Mouse (Mus musculus) MEL (cell line): ENCODE results near the gene Gm6465. TPM values are rescaled to one million over a fixed set of nuclear protein-coding genes. Genes with fewer than 3 reads are reported as not detected.
"Not testable (repeated sequence)": the region's sequence is repeated elsewhere in the genome, so short reads cannot be mapped to it uniquely, and the experiment has no call there.

Experiments
- DNase-seq: peaks from one replicate; pipeline ENCODE4 v3.0.0; 2011; ENCODE audit warnings: low read depth, low spot score
- H3K27ac ChIP-seq: 2 replicates; pipeline ENCODE4 v1.5.1; 2012; ENCODE audit warnings: low read depth, mild to moderate bottlenecking, control low read depth, low read length, moderate library complexity; ENCODE audit not compliant: control insufficient read depth
- H3K27me3 ChIP-seq, 2 experiments: fragments of 150-350 bp in 1 of 2; sonication (generic) in 1 of 2; 2 replicates each; pipeline ENCODE4 v1.6.1; 2012; ENCODE audit warnings: low read length in 2 of 2, mild to moderate bottlenecking in 2 of 2, improper control_type of control experiment in 1 of 2, moderate library complexity in 1 of 2; ENCODE audit not compliant: insufficient read depth in 2 of 2, control insufficient read depth in 1 of 2
- H3K36me3 ChIP-seq, 2 experiments: 2 replicates each; pipeline ENCODE4 v1.6.1; 2012 to 2014; ENCODE audit warnings: low read length in 2 of 2, improper control_type of control experiment in 1 of 2, inconsistent platforms in 1 of 2, mild to moderate bottlenecking in 1 of 2; ENCODE audit not compliant: insufficient read depth in 2 of 2, control insufficient read depth in 1 of 2
- H3K4me1 ChIP-seq, 2 experiments: fragments of 150-350 bp in 1 of 2; sonication (generic) in 1 of 2; 2 replicates each; pipeline ENCODE4 v1.6.1; 2012; ENCODE audit warnings: low read length in 2 of 2, improper control_type of control experiment in 1 of 2, mild to moderate bottlenecking in 1 of 2; ENCODE audit not compliant: insufficient read depth in 2 of 2, control insufficient read depth in 1 of 2
- H3K4me3 ChIP-seq, 2 experiments: fragments of 150-350 bp in 1 of 2; sonication (generic) in 1 of 2; 2 replicates each; pipeline ENCODE4 v1.5.1; 2012; ENCODE audit warnings: low read depth in 2 of 2, low read length in 2 of 2, mild to moderate bottlenecking in 2 of 2, moderate library complexity in 2 of 2, control low read depth in 1 of 2, improper control_type of control experiment in 1 of 2; ENCODE audit not compliant: control insufficient read depth in 1 of 2, insufficient read depth in 1 of 2
- H3K79me2 ChIP-seq: 2 replicates; pipeline ENCODE4 v1.6.1; 2012; ENCODE audit warnings: mild to moderate bottlenecking, low read length, moderate library complexity; ENCODE audit not compliant: control insufficient read depth, poor library complexity, insufficient read depth
- H3K9ac ChIP-seq: 2 replicates; pipeline ENCODE4 v1.6.1; 2012; ENCODE audit warnings: low read depth, mild to moderate bottlenecking, control low read depth, low read length, moderate library complexity; ENCODE audit not compliant: control insufficient read depth, poor library complexity, severe bottlenecking
- H3K9me3 ChIP-seq: fragments of 150-350 bp; sonication (generic); replicated peaks from 2 replicates; pipeline ENCODE4 v1.6.1; 2012; ENCODE audit warnings: mild to moderate bottlenecking, low read length, improper control_type of control experiment, moderate library complexity; ENCODE audit not compliant: insufficient read depth
- polyA plus RNA-seq, 2 experiments: library from polyadenylated mRNA; stranded (reverse) in 1 of 2; unstranded in 1 of 2; fragments of >175 nt in 1 of 2; fragments of >200 nt in 1 of 2; gene quantifications; 2 replicates each; pipeline versions ENCODE4 v1.2.1 to v1.2.4; 2012; ENCODE audit warnings: low replicate concordance in 2 of 2, low read depth in 1 of 2; ENCODE audit not compliant: insufficient read length in 2 of 2, insufficient read depth in 1 of 2, missing spikeins in 1 of 2
- total RNA-seq: library from RNA; depleted of rRNA; stranded (reverse); fragments of 300-350 nt; gene quantifications from 2 replicates; pipeline ENCODE4 v1.2.3, GENCODE M21; 2012; rRNA removed

Gm6465 gene
- total RNA-seq = not detected in 2 replicates
- not detected for polyA plus RNA-seq

GRCm38 (mm10) chr5:11845239-11845638, at the start of gene Gm6465:
Gene Gm6465, plus strand, starts transcription at chr5:11845539.
- not testable (repeated sequence) for H3K79me2 ChIP-seq, H3K9me3 ChIP-seq, H3K9ac ChIP-seq, H3K27me3 ChIP-seq, H3K27ac ChIP-seq, H3K36me3 ChIP-seq, H3K4me3 ChIP-seq, DNase-seq, H3K4me1 ChIP-seq

GRCm38 (mm10) chr5:11845824-11846223, 485 bp downstream of the Gm6465 start:
- not testable (repeated sequence) for H3K36me3 ChIP-seq, H3K27me3 ChIP-seq, H3K27ac ChIP-seq, H3K4me3 ChIP-seq, DNase-seq, H3K9ac ChIP-seq, H3K9me3 ChIP-seq, H3K4me1 ChIP-seq, H3K79me2 ChIP-seq

GRCm38 (mm10) chr5:11857909-11858308, 12.6 kb downstream of the Gm6465 start:
- H3K9ac ChIP-seq, H3K79me2 ChIP-seq, H3K4me3 ChIP-seq, H3K9me3 ChIP-seq, H3K36me3 ChIP-seq, H3K27me3 ChIP-seq, H3K4me1 ChIP-seq, DNase-seq, H3K27ac ChIP-seq: not testable (repeated sequence)

Other genes starting within 250 kb of the Gm6465 start
- not detected in 2 replicates for gene Gm8922, start 163.6 kb upstream of the Gm6465 start, total RNA-seq
- gene Gm8922, start 163.6 kb upstream of the Gm6465 start, polyA plus RNA-seq = not detected
- gene Gm8926, start 75.0 kb upstream of the Gm6465 start, total RNA-seq = not detected in 2 replicates
- gene Gm8926, start 75.0 kb upstream of the Gm6465 start, polyA plus RNA-seq = not detected
- not detected in 2 replicates for gene 4933402N22Rik, start 72.5 kb downstream of the Gm6465 start, total RNA-seq
- not detected for gene 4933402N22Rik, start 72.5 kb downstream of the Gm6465 start, polyA plus RNA-seq